Mouse (Mus musculus) telencephalon, adult 2 months (tissue): ENCODE results near the gene Klhl34.

Source experiments
- DNase-seq: peaks from one replicate; pipeline ENCODE4 v3.0.0-alpha.2; 2011; ENCODE audit warnings: low read depth, low spot score

Gene Klhl34

DNA sequence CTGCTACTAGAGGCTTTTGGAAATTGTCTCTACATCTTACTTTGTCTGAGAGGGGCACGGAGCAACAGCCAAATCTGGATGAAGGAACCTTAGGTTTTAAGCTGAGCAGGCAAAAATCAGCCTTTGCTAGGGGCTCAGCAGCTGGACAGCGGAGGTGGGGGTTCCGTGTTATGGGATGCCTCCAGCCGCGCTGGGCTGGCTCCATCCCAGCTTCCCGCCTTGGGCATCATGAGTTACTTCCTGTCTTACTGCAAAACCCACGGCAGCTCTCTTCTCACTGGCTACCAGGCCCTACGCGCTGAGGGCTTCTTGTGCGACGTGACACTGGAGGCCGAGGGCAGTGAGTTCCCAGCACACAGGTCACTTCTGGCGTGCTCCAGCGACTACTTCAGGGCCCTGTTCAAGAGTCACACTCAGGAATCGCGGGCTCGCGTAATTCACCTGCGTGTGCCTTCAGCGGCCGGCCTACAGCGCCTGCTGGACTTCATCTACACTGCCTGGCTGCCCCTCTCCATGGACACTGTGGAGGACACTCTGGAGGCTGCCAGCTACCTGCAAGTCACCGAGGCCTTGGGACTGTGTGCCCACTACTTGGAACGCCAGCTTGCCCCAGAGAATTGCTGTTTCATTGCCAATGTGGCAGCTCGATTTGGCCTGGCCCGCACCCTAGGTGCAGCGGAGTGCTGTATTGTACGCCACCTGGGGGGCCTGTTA, at the start of gene Klhl34:
Klhl34 (plus strand) TSS at position 229 of the 714 bp plus-strand sequence.
- DNase-seq: no peak

DNA sequence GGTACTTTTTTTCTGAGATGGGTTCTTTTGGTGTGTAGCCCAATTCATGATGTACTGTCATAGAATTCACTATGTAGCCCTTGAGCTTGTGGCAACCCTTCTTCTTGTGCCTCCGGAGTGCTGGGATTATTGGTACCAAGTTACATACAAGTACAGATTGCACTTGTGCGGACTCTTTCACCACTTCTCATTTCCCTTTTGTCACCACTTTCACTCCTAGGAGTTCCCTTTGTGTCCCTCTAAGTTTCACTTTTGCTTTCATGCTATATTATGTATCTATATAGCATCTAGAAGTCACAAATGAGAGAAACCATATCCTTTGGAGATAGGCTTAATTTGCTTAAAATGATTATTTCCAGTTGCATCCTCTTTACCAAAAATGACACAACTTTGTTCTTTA, 16.6 kb upstream of the Klhl34 start:
- no peak for DNase-seq

DNA sequence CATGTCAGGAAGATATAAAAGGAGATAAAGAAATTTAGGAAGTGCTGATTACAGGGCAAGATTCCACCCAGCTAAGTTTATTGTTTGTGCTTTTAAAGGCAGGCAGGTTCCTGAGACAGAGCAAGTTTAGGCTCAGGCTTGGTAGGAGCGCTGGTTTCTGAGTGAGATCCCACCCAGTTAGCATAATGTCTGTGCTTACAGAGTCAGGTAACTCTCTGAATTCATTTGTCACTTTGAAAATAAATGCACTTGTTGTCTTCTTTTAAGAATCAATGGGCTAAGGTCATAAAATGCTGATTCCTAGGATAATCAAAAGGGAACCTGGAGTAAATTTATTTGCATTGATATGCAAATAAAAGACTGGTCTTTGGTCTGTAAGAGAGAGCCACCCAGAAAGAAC, 8.5 kb upstream of the Klhl34 start:
- DNase-seq: no peak

- DNase-seq: no peak
These were observed 546 bp upstream of the Klhl34 start for GRCm38 (mm10) chrX:157817571-157818206.

DNA sequence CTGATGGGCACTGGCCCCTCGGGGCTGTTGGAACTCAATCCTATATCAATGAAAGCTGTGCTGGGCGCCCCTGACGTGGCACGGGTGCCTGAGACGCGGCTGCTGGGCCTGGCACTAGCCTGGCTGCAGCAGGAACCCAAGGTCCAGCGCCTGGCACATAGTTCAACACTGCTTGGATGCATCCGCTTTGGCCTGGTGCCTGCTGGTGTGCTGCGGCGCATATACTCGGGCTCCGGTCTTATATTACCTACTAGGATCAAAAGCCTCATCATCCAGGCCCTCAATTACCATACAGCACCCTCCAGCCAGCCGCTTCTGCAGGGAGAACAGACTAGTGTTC, 656 bp downstream of the Klhl34 start:
- no peak for DNase-seq

GRCm38 (mm10) chrX:157829983-157830382, 11.7 kb downstream of the Klhl34 start:
- DNase-seq: peak; percentile 18
